Mouse (Mus musculus) bone marrow, adult 2 months (tissue): ENCODE measurements around the gene Rab4a.

Experiments
- CTCF ChIP-seq: fragments of 200-500 bp; IDR thresholded peaks from 2 replicates; pipeline ENCODE4 v1.5.1; 2011; ENCODE audit warnings: low read length, control low read depth; ENCODE audit not compliant: control insufficient read depth, insufficient read depth
- POLR2A ChIP-seq: fragments of 200-500 bp; IDR thresholded peaks from 2 replicates; pipeline ENCODE4 v1.6.1; 2011; ENCODE audit warnings: low read depth, mild to moderate bottlenecking, control low read depth, low read length, borderline replicate concordance; ENCODE audit not compliant: control insufficient read depth

- no peak for TF ChIP-seq CTCF
- no peak for TF ChIP-seq POLR2A
These were observed 6.4 kb downstream of the Rab4a start for GRCm38 (mm10) chr8:123812227-123812626.
